Mouse (Mus musculus): Measurements from ENCODE around the gene Ptprc.

Gene Ptprc

DNA sequence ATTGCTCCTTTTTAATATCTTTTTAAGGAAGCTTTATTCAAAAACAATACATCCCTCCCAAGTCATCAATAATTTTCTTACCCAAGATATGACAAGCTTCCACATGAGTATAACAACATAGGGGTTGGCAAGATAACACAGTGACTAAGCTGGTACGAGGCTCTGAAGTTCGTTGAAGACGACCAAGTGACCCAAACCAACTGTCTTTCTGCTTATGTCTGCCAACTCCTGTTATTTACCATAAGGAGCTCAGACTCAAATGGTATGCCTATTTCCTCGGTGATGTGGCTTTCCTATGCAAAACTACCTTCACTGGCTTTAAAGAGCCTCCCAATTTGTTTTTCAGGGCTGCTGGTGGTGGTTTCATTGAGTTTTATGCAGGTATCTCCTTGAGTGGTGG, at the start of gene Ptprc:
Ptprc (minus strand) TSS at position 215 of the 400 bp plus-strand sequence.
- DNase-seq (ENCODE audit: low spot score in 2 of 2): peak in 1 of 2 experiments; percentile 47

DNA sequence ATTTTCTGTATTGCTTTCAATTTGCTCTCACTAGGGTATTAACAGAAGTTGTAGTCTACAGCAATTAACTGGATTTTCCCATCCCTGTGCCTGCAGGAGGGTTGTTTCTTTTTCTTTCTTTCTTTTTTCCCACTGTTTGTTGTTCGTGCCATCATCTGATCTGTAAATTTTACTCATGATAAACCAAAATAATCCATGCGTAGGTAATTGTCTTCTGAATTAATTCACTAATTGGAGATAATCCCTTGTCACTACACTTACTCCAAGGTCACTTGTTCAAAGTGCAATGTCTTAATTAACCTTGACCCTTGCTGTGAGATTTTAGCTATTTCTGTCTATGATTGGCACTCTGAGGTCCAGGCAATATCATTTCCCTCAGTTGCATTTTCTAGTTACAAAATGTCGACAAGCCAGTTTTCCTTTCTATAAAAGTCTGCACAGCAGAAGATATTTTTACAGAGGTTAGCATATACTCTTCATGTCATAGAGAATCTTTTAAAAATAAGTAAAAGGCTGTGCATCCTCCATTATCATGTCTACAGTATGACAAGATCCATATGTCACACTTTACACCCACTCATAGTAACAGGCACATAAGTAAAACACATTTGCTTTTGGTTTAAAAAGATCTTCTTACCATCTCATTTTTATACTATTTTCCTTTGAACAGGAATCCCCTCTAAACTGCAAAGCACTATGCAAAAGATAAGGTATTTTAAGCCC, 39.4 kb upstream of the Ptprc start:
- no peak for DNase-seq (ENCODE audit: low spot score in 2 of 2)

DNA sequence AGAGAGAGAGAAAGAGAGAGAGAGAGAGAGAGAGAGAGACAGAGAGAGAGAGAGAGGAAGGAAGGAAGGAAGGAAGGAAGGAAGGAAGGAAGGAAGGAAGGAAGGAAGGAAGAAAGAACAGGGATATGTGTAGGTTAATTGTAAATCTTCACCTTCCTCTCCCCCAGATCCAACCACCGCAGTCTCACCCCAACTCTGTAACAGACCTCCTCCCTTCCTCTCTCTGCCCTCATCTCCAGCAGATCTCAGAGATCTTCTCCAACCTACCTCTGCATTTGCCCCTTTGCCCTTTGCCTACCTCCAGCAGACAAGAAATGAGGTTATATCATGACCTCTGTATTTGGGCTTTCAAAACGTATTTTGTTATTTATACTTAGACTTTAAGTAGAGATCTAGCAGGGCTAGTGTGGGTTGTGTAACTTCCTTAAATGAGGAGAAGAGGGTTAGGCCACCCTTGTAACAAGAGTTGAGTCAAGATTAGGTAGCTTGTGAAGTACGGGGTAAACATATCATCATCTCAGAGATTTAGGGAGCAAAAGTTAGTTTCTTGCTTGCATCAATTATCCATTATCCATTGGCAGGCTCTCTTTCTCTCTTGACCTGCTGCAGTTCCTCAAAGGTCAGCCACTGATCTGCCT, 35.0 kb upstream of the Ptprc start:
- no peak for DNase-seq (ENCODE audit: low spot score in 2 of 2)

DNA sequence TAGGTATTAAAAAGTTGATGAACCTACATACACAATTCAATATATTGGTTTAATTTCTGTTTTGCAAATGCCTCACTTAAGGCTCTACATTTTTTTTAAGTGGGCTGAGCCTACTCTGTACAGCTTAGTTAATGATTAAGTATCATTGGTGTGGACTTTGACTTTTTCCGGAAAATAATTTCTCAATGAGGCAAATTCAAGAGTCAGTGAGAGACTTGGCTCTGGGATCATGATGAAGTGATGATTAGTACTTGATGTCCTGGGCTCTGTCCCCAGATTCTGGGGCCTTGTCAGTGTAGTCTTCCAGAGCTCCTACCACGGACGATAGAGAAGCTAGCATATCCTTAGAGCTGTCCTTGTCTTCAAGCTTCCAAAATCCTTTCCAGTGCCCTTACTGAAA, 34.2 kb upstream of the Ptprc start:
- DNase-seq (ENCODE audit: low spot score in 2 of 2): no peak

DNA sequence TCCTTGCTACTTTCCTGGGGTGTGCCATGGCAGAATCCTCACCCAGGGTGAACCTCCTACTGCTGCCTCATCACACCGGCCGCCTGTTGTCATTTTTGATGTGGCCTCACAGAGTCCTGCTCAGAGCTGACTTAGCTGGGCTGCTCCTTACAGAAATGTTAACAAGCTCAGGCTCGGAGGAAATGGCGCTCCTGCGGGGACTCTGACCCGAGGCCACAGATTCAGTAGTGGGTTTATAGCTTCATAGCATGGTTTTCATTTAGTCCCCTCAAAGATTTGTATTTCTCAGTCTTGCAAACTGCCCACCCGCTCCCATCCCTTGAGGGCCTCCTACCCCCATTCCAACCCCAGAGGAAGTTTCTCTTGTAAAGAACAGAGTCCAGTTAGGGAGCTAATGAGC, 30.5 kb upstream of the Ptprc start:
- DNase-seq (ENCODE audit: low spot score in 2 of 2): no peak

DNA sequence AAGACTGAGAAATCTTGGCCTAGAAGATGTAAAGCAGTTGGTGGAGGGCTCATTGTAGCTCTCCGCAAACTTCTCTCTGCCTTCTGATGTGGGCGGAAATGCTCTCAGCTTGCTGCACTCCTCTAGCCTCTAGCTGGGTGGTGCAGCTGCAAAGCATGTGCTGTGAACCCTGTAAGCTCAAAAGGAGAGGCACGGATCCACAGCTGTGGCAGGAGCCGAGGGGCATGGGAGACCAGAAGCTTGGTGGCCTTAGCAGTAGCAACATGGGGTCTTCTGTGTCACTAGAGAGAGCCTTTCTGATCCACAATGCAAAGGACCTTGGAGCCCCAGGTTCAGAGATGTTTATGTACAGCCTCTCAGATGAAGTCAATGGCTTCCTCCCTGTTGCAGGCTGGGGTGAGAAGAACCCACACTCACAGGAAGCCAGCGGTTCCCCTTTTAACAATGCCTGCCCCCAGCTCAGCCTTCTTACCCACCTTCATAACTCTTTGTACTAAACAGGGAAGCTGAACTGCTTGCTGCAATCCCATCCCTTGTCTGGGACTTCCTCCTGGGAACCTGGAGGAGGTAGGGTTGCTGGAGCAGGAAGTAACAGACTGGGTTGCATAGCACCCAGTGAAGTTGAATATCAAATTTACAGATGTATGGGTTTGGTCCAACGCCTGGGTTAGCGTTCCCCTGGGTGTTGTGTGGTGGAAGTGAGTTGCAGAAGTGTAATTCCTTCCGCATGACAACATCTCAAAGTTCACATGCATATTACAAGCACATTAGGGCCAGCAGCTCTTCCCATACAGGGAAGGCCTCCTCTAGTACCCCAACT, 16.4 kb upstream of the Ptprc start:
- peak; percentile 85 to 86 for DNase-seq (ENCODE audit: low spot score in 2 of 2)

DNA sequence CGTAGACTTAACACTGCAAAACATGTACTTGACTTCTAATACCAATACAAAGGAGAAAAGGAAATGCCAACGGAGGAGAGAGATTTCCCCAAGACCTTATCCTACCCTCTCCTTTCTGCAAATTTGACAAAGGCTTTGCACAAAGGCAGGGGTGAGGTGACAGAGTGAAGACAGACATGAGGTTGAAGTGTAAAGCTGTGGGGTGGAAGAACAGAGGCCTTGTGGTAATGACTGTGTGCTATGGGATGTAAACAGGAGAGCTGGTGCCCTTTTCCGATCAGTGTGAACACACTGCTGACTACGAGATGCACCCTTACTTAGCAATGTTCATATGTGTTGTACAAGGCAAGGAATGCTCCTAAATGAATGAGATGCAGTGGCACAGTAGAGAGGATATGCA, 12.6 kb upstream of the Ptprc start:
- peak; percentile 49 to 74 for DNase-seq (ENCODE audit: low spot score in 2 of 2)

DNA sequence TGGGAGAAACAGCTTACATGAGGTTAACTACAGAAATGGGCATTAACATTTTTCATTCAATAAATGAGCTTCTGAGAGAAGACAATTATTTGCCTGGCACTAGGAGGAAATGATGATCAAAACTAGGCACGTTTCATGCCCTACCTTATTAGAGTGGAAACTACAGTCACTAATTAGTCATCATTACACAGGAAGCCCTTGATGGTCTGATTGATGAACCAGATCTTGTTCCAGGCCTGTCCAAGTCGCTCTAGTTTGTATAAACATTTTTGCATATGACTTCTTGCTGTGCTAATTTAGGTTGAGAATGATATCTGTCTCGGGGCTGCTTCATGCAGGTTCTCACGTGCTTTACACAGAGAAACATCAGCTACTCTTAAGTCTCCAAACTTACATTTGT, 10.4 kb upstream of the Ptprc start:
- no peak for DNase-seq (ENCODE audit: low spot score in 2 of 2)

DNA sequence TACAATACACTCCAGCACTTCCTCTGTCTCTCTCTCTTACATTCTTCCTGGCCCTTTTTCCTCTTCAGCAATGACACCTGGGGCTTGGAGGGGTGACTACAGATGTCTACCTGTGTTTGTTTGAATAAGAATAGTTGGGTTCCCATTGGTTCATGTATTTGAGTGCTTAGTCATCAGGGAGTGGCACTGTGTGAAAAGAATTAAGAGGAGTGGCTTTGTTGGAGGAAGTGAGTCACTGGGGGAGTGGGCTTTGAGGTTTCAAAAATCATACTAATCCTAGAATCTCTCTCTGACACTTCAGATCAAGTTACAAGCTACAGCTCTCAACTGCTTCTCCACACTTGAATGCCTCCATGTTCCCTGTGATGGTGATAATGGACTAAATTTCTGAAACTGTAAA, 4.6 kb upstream of the Ptprc start:
- DNase-seq (ENCODE audit: low spot score in 2 of 2): no peak

DNA sequence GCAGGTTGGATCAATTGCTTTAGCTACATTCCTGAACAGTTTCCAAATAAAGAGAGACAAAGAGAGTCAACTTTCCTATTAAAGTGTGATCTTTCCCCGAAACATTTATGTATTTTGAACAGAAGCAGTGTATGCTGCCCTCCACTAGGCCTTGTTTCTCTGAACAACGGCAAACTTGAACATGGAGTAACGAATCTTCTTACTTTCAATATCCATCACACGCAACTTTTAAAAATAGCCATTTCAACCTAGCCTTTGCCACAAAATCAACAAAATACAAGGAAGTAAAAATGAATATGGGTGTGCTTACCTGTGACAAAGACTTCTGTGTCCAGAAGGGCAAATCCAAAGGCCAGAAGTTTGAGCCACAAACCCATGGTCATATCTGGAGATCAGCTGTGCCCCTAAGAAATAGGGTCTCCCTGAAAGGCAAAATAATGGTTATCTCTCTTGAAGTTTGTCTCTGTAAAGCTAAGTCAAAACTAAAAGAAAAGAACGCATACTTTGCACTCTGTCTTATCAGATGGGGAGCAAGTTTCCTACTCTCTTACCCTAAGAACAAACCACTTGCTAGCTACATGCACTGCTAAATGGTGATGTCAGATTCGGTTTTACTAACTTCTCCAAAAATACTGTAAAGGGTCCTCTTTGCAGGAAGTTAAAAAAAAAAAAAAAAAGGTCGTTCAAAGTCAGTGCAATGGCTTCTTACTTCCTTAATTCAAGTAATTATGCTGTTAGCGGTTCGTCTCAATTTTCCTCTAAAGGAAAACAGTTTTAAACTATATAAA, 609 bp downstream of the Ptprc start:
- peak in 1 of 2 experiments; percentile 60 for DNase-seq (ENCODE audit: low spot score in 2 of 2)

DNA sequence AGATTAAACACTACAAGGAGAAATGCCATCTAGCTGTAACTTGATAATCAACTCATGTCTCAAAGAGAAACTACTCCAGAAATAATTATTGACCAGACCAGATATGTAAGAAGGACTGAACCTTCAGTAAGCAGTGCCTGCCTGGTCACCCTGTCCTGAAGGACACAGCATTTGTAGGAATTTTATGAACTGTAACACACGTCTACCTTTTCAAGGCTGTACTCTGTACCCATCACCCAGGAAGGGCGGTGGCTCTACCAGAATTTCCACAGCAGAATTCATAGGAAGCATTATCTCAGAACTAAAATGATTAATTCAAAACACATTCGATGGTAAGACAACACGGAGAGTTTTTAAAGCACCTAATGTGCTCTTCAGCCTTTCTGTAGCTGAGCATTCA, 1.4 kb downstream of the Ptprc start:
- no peak for DNase-seq (ENCODE audit: low spot score in 2 of 2)

DNA sequence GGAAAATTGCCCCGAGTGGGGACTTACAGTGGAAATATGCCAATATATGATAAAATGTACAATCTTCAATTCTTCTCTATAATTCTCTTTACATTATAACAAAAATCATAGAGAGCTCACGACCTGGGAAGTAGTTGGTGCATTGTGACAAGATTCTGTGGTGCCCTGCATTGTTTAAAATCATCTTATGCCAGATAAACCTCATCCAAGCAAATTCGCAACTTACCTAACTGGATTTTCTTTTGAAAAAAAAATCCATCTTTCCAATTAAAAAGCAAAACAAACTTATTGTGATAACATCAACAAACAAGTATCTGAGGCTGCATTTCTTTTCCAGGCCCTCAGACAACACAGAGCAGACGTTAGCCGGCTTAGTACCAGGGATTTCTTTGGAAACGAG, 1.8 kb downstream of the Ptprc start:
- DNase-seq (ENCODE audit: low spot score in 2 of 2): no peak

DNA sequence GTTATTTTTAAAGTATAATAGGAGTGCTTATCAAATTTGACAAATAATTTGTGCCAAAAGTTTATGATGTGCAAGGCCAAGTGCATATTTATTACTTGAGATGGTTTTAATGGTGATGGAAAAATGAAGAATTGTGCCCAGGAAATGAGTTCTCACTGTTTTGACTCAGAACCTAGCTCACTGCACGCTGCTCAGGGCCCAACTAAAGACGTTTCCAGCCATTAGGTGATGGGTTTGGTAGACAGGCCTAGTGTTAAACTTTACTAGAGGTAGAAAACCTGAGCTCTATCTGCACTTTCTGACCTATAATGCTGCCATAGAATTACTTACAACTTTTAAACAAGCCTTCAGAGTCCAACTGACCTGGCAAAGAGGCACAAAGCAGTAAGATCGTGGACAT, 3.0 kb downstream of the Ptprc start:
- DNase-seq (ENCODE audit: low spot score in 2 of 2): no peak

DNA sequence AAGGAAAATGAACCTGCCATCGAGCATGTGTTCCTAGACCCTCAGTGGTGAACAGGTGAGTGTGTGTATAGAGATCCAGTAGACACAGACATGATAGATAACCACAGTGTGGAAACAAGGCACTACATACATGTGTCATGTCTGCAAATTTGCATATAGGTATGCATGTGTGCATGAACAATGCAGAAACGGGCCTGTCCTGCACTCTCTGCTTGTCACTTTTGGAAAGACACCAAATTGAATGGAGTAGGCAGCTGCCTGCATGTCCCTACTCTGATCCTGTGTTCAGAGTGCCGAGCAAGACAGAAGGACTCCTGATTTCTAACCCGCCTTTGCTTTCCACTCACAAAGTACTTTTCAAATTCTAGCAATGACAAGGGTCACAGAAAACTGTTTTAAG, 3.4 kb downstream of the Ptprc start:
- DNase-seq (ENCODE audit: low spot score in 2 of 2): no peak

DNA sequence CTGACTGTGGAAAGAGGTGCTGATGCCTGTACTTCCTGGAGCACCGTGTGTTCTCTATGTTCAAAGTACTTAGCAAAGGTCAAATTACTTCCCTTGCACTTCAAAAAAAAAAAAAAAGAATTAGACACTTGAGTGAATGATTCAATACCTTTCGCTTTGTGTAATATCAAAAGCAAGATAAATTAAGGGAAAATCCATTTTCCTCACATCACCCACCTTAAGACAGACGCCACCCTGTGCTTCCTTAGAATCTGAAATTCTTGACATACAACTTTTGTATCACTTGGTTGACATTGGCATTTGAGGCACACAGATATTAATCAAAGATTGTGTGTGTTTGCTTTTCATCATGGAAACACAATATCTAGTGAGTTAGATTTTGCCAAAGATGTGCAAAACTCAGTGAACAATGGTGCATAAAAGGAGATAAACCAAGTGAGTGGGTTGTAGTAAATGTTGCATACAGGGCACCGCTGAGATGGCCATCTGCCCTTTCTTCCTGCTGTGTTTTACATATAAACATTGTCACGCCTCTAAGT, 9.2 kb downstream of the Ptprc start:
- no peak for DNase-seq (ENCODE audit: low spot score in 2 of 2)

DNA sequence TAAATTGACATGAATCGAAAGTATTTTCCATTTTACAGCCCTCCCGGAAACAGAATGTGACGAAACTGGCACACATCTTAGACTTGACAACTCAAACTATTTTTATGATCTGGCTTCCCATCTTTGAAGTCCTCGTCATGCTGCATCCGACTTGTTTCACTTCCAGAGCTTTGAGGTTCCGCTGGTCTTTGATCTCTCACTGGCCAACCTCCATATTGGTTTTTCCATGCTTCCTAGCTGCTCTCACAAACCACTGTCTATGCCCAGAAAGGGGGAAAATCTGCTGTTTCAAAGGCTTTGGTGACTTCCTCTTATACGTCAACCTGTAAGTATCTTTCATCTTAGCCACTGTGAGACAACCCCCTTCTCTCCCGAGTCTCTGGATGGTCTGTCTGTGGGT, 12.9 kb downstream of the Ptprc start:
- DNase-seq (ENCODE audit: low spot score in 2 of 2): no peak

DNA sequence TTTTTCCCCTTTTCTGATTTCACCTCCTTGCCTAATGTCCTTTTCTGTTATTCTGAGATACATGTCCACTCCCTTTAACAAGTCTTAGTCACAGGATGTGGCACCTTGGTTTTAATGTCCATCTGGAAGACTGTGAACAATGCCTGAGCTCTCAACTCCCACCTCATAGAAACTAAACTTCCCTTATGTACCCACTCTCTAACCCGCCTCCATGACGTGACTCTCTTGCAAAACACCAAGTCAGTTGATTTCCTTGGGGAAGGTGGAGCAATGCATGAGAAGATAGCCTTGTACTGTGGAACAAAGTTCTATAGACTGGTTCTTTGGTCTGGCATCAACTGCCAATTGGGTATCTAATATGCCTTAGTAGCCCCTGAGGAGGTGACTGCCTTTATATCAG, 16.6 kb downstream of the Ptprc start:
- DNase-seq (ENCODE audit: low spot score in 2 of 2): peak in 1 of 2 experiments; percentile 67

DNA sequence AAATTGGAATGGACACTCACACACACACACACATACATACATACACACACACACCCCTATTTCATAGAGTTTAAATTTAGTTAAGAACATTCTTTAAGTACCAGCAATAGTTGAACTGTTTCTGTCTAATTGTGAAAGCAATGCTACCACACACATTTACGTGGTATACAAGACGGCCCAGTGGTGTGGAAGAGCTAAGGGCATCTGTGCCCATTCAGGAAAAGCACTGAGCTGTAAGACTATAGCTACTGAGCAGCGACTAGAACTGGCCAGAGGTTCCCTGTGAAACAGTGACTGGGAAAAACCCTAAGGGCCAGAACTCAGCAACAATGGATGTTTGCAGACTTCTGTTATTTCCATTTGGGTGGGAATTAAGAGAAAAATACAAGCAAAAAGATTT, 17.3 kb downstream of the Ptprc start:
- DNase-seq (ENCODE audit: low spot score in 2 of 2): no peak

DNA sequence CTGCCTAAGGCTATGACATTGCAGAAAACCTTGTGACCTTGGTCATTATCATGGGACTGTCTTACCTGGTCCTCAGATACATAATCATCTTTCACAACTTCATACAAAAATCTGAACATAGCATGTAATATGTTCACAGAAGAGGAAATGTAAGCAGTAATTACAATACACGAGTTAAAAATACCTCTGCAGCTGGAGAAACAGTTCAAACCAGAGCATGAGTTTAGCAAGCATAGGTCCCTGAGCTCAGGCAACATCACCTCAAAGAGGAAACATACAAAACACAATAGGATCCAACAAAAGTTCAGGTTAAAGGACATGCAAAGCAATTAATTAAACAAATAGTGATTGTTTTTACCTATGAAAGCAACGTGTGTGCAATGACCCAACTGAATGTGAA, 17.8 kb downstream of the Ptprc start:
- no peak for DNase-seq (ENCODE audit: low spot score in 2 of 2)

DNA sequence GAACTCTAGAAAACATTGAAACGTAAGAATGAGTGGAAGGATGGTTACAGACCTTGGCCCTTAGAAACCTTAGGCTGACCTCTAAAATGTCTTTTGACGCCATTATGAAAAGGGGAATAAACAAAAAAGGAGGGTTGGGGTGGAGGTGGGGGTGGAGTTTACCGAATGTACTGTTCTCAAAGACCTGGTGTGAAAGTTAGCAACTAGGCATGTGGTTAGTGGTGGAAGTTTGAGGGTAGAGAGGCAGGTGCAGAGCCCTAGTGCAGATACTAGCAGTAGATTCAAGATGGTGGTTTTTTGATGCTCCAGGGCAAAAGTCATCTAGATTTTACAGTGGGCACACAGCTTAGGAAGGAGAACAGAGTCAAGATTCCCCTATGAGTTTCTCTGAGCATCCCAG, 18.5 kb downstream of the Ptprc start:
- DNase-seq (ENCODE audit: low spot score in 2 of 2): peak; percentile 64 to 80

DNA sequence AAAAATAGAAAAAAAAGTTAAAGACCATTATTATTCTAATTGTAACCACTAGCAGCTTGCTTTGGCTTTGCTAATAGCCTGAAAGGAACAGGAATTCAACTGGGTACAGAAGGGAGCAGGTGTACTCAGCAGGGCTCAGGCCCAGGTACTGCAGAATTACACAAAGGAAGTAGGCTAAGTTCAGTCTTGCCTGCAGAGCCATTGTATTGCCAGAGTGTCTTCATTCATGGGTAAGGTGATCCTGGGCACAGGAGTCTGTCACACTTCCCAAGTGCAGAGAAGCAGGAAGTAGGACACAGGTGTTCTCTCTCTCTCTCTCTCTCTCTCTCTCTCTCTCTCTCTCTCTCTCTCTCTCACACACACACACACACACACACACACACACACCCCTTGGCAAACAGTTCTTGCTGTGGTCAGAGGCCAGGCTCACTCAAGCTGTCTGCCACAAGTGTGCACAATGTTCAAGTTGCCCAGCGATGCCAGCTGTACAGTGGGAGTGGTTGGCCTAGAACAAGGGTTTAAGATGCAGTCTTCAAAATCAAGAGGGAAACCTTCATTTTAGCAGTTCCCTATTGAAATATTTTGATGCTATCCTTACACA, 21.2 kb downstream of the Ptprc start:
- no peak for DNase-seq (ENCODE audit: low spot score in 2 of 2)
